Mouse (Mus musculus) testis, postnatal 14 days (tissue): ENCODE results near the gene Fsip1.
A peak's percentile ranks its signal among the peaks of the same experiment; 100 is the strongest.
"Not testable (repeated sequence)": the region's sequence is repeated elsewhere in the genome, so short reads cannot be mapped to it uniquely, and the experiment has no call there.

Source experiments
- DNase-seq: peaks from one replicate; pipeline ENCODE4 v3.0.0; 2021; ENCODE audit warnings: low spot score

Fsip1 gene

DNA sequence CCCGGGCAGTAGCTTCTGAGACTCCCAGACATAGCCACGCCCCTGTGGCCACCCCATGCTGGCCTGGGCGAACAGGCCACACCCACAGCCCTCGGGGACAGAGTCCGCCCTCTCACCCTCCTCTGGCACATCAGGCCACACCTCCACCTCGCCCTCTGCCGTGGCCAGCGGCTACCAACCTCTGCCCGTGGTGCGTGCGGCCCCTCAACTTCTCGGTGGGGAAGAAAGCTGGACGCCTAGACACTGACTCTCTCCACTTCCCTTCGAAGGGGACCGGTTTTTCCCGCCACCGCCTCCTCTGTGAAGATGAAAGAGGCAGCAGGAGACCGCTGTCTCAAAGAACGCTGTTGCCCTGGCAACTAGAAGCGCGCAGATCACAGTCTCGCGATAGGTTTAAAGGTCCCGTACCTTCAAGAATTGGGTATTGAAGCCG is at the start of gene Fsip1:
Gene Fsip1 (minus strand): TSS at position 346 of the 433 bp plus-strand sequence.
- DNase-seq: peak; percentile 87

DNA sequence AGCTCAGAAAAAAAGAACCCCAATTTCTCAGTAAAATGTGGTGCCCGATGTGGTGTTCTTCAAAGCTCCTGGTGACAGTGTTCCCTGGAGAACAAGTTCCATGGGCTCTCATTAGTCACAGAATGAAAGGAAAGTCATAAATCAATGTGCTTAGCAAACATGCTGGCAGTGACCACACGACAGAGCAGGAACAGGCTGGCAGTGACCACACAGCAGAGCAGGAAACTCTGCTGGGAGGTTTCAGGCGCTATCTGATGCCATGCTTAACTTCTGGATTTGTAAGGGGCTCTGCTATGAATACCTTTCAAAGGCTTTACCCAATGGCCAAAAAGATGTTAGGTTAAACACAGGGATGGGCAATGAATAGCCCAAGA is 49.7 kb upstream of the Fsip1 start:
- no peak for DNase-seq

DNA sequence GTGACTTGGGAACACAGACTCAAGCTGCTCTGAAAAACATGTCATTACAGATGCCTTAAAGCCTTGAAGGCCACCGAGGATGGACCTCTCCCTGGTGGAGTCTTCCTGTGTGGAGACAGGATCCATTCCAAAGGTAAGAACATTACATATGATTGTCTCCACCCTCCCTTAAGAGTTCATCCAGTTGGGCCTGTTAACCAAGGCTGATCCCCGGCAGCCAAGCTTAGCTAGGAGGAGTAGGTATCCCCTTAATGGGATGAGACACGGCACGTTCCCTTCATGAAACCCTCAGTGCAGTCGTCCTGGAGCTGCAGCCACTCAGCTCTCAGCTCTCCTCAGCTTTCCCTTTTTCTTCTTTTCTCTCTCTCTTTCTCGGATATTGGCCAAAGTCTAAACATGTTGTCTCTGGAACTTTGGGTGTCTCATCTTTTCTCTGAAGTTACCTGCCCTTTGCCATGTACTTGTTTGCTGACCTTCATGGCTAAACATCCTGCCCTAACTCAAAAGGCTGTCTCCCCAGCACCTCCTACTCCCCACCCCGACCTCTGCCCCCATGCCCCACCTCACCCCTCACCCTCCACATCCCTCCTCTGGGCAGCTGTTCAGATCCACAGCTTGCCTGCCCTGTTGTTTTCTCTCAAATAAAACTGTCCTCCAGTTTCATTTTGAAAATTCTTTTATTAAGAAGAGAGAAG is 49.2 kb upstream of the Fsip1 start:
- DNase-seq: no peak

DNA sequence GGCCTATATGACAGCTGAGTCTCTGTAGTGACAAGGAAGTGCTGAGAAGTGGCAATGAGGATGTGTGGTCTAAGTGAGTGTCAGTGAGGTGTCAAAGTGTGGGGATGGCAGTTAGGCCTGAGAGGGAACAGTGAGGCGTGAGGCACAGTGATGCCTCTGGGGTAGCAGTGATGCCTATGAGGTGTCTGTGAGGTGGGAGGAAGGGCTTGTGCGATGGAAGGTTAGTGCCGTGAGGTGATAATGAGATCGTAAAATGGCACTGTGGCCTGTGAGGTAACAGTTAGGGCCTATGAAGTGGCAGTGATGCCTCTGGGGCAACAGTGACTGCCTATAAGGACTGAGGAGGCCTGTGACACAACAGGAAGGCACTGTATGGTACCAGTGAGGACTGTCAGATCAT is 46.7 kb upstream of the Fsip1 start:
- DNase-seq: no peak

DNA sequence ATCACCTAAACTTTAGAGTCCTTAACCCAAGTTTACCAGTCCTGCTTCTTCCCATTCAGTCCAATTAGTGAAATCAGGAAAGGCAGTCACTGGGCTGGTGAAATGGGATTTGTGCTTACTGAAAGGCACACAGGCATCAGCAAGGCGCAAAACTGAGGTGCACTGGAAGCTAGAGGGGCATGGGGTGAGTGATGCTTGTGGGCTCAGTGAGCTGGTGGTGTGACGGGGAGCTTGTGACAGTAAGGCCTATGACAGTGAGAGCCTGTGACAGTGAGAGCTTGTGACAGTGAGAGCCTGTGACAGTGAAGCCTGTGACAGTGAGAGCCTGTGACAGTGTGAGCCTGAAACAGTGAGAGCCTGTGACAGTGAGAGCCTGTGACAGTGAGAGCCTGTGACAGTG is 44.9 kb upstream of the Fsip1 start:
- no peak for DNase-seq

DNA sequence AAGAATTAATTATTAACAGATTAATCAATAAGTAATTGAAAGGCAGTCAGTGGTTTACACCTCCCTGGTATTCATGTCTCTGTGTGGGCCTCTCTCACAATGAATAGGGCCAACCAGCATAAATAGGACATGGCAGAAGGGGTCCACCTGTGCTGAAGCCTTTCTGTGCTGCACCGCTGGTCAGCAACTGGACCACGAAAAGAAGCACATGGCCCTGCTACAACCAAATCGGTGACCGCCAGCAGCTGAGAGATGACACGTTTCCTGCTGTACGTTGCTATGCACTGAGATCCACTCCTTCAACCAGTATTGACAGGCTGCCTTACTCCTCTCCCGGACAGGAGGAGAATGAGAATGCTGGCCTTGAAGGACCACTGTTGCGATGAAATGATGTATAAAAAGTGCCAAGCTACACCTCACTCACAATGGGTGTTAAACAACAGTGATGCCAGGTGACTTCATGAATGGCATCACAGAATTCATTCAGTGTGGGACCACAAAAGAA is 44.3 kb upstream of the Fsip1 start:
- no peak for DNase-seq

DNA sequence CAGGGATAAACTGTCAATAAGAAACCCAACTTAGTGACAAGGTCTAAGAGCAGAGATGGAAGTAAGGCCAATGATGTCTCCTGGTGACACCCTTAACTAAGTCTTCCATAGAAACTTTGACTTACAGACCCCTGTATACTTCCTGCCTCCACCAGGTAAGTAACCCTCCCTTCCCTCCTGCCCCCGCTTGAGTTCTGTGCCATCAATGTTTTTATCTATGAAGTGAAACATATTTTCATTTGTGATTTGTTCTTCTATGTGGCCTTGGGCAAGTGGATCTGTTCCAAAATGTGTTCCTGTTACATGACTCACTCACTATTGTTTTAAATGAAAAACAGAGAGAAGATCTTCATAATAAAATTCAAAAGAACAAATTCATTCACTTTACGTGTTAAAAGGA is 43.2 kb upstream of the Fsip1 start:
- no peak for DNase-seq

DNA sequence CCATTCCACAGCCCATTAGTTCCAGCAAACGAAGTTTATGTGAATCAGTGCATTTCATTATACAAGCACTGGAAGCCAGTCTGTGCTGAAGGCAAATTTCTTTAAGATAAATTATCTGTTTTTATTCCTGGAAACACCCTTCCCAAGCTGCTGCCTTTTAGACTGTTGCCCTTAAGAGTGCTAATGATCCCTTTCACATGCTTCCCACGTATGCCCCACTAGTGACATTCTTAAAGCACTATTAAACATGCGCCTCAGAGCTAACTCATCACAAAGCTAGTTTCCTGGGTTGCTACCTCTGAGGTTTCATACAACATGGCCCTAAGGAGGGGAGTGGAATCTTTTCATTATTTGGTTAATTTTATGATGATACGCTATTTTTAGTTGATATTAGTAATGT is 41.8 kb upstream of the Fsip1 start:
- DNase-seq: no peak

DNA sequence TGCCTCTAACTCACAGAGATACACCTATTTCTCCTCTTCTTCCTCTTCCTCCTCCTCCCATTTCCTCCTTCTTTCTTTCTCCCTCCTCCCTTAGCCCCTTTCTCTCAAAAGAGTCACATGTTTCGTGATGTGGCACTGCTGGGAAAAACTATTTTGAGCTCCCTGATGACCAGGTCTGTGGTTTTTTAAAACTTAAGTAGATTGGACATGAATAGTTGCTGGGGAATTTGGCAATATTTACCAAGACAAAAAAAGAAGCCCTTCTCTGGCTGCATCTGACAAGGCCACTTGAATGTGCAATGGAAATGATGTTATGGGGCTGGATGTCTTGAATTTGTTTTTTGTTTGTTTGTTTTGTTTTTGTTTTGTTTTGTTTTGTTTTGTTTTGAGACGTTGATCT is 41.2 kb upstream of the Fsip1 start:
- no peak for DNase-seq

DNA sequence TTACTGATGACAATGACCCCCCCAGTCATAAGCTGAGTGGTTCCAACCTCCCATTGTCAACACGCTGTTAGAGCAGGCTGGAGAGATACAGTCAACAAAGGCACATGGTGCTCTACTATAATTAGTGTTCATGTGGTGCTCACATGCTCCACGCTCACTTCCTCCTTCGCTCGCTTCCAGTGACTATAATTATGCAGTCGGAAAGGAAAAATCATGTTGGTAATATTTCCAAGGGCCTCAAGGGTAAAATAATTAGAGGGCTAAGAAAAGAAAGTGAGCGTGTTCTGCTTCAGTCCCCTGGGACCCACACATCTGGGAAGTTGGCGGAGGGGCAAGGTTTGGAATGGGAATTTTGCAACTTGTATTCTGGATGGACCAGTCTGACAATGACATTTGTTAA is 38.7 kb upstream of the Fsip1 start:
- no peak for DNase-seq

DNA sequence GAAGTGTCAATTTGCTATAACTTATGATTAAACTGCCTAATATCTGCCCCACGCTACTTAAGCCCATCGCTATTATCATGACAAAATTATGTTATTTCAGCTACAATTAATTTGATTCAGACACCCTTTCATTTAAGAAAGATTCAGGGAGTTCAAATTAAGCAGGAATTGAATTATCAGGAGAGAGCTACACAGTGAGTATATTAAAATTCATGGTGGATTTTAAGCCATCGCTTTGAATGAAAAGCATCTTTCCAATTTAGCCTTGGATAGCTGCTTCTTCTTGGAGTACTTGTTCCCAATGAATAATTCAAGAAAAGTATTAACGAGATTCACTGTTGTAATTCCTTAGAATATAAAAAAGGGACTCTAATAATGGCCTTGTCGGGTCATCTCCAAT is 36.8 kb upstream of the Fsip1 start:
- no peak for DNase-seq

DNA sequence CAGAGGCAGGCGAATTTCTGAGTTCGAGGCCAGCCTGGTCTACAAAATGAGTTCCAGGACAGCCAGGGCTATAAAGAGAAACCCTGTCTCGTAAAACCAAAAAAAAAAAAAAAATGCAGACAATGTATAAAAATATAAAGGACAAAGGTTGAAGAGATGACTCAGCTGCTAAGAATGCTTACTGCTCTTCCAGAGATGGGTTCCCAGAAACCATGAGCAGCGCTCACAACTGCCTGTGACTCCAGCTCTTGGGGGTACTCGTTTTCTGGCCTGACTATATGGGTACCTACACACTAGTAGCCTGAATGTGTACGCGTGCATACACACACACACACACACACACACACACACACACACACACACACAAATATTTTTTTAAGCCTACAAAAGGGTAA is 32.3 kb upstream of the Fsip1 start:
- not testable (repeated sequence) for DNase-seq

DNA sequence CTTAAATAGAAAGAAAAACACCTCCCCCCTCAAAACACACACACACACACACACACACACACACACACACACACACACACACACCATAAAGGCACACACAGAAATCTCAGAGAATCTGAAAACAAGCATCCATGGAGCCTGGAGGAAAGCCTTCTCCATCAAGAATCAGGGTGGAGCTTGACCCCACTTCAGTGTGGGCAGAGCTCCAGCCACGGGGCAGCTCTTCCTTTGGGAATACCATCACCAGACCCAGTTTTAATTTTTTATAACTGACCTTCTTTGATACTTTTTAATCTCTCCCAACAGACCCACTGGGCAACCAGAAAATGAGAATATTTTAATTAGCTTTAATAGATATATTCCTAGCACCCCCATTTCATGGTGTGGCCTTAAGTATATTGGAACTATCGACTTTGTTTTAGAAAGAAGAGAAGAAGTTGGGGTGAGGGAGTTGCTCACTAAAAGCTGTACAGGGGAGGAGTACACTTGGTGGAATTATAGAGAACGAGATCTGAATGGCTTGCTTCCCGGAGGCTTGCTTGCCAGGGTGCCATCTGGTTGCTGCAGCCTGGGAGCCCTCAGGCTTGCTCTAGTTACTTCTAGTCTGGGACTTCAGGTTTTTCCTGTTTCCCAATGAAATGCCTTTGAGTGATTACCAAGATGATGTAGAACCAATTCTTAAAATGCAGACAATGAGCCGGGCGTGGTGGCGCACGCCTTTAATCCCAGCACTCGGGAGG is 31.7 kb upstream of the Fsip1 start:
- DNase-seq: no peak

DNA sequence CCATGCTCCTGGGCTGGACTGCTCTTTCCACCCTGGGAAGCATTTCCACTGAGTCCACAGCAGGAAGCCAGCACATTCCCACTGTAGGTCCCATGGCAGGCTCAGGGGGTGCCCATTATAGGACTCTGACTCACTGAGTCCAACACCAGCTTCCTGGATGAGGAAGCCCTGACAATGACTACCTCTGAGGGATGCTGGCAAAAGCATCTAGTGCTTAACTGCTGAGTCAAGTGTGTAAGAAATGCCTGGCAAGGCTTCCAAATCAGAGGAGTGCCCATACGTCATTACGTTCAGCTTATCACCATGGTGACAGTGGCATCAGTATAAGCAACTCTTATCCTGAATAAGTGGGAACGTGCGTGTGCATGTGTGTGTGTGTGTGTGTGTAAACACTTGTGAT is 30.9 kb upstream of the Fsip1 start:
- DNase-seq: no peak

DNA sequence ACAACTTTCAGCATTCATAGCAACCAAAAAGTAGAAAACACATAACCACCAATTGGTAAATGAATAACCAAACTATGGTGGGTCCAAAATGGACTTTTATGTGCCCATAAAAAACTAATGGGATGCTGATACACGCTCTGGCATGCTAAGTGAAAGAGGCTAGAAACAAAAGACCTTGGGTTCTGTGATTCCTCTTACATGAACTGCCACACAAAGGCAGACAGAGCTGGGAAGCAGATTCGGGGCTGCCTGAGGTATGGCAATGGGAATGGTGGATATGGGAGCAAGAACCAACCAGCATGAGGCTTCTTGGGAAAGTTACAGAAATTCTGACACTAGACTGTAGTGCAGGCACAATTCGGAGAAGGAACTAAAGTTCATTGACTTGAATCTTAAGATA is 25.7 kb upstream of the Fsip1 start:
- DNase-seq: no peak

DNA sequence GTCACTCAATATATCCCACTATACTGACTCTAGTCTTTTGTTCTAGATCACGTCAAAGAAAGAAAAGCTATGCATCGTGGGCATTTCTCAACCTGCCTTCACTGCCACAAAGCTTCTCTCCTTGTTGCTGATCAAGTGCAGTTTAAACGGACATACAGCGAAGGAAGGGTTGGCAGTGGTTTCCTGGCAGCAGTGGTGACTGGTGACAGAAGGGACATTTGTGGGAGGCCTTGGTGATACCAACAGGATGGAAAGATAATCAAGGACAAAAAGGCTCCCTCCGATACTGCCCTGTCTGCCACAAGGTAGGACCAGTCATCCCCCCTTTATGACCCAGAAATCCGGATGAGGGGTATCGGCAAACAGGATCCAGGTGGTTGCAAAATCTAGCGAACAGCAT is 21.5 kb upstream of the Fsip1 start:
- DNase-seq: no peak

DNA sequence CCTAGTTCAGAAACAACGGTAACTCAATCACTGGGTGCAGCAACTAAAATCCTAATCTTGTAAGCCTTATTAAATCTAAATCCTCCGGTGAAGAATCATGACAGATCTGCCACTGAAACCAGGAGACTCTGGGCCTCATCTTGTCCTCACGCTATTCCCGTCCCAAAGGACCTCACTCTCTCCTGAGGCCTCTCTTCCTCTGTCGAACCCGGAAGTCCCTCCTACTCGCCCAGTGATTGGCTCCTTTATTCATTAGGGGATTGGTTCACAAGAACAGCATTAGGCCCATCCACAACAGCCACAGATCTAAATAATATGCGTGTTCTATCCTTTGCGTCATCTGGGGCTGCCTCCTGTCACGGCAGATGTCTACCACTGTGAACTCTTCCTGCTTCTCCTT is 14.8 kb upstream of the Fsip1 start:
- DNase-seq: peak; percentile 75

DNA sequence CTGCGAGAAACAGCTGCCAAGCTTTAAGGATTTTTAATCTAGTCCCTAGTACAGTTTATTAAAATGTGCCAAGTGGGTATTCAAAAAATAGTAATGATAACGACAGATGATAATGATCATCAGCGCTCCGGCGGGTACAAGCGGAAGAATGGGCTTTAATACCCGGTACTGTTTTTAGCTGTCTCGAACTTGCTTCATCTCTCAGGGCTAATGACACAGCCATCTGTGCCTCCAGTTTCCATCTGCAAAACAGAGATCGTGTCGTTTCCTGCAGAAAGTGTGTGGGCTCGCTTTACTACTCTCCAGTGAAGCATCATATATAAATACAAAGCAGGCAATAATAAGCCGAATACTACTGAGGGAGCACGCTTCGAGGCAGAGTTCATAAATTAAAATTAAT is 13.4 kb upstream of the Fsip1 start:
- no peak for DNase-seq

DNA sequence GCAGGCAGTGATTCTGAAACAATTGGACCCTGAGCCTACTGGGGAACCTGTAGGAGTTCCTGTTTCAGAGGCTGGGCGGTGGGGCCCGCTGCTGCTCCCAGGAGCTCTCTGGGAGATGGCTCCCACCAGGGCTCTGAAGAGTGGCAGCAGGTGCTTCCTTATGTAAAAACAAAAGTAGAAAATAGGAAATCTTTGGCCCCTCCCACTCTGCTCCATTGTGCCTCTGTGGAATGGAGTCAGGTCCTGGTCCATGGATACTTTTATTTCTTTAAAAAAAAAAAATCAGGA is 7.1 kb upstream of the Fsip1 start:
- DNase-seq: no peak

DNA sequence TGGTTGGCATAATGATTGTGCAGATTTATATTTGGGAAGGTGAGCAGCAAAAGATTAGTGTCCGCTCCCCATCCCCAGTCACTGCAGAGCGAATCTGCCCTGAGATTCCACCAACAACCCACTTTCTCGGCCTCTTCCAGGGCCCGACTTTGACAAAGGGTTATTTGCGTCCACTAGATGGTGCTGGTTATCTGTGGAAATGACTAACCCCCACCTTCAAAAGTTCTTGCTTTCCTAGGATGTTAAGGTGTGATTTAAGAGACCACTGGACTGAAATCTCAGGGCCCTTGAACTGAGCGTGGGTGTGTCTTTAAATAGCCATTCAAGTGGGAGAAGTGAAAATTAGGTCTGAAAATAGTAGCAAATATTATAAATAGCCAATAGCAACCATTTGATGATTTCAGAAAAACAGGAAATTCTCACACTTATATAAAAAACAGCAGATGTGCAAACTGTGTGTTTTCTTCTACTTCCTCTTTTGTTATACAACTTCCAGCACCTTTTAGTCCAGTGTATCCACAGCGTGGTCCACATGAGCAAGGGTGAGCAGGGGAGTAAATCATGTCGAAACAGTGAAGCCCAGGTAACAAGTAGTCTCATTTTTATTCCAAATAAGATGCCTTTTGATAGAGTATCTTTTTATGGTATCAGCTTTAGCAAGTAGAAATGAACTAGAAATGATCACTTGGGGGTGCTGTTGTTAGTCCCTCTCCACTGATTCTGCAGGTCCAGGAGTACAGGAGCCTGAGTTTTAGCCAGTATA is 6.6 kb upstream of the Fsip1 start:
- DNase-seq: no peak

DNA sequence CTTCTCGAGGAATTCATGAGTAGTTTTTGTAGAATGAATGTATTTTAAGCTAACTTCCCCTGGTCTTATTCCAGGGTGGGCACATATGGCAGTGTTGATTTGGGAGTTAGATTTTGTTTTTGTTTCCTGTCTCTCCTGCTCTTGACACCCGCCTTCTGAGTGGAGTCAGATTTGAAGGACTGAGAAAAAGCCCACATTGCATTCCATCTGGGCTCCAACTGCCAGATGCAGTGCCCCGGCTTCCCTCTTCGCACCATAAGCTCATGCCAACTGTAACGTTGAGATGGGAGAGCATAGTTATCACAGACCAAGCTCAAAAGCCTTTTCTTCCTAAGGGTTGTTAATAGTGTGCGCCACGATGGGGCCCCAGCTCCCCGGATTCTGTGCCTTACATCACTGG is 5.9 kb upstream of the Fsip1 start:
- no peak for DNase-seq

DNA sequence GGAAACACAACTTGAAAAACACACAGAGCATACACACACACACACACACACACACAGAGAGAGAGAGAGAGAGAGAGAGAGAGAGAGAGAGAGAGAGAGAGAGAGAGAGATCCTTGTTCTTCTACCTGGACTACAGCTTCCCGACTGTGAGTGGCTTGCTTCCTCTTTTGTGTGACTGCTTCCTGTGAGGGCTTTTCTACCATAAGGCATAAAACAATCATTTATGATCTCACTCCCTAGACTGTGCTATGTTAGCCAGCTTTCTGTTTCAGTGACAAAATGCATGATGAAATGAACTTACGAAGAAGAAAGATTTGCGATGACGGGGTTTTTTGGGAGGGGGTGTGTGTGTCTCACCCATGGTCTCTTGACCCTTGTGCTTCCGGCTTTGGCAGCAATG is 3.0 kb upstream of the Fsip1 start:
- DNase-seq: no peak

DNA sequence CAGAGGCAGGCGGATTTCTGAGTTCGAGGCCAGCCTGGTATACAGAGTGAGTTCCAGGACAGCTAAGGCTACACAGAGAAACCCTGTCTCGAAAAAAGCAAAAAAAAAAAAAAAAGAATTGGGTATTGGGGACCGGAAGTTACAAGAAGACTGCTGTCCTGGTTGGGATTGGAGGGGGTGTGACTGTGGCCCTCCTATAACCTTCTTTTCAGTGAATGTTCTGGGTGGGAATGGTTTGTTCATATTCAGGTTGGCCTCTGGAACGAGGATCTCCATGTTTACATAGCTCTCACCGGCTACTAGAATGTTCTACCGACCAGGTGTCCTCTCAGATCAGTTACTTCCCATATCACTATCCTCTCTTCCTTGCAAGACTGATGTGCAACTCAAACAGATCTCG is 328 bp upstream of the Fsip1 start:
- no peak for DNase-seq
